Comparison of ENCODE assay signal across 30 mouse cellular contexts in the genomic region with DNA sequence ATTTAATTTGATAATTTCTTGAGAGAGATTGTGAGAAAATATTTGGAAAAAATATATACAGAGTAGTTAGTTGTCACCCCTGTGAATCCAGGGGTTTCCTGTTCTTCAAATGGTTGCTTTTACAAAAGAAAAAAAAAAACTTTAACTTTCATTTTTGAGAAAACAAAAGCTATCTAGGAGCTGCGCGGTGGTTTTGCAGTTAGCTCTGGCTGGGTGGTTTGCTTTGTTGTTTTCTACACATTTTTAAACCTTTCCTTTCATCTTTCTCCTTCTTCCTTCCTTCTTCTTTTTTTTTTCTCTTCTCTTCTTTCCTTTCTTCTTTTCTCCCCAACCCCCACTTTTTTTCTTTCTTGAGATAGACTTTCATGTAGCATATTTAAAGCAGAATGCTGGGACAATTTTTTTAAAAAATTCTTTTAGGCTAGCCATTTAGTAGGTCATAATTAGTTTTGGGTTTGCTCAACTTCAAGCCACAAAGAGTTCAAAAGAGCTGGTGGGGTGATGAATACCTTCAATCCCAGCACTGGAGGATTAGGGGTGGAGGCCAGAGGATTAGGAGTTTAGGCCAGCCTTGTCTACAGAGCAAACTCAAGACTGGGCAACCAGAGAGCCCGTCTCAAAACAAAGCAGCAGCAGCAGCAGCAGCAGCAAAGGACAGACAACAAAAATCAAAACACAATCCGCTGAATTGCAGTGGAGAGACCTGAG. TPM values are rescaled to one million over a fixed set of nuclear protein-coding genes. Genes with fewer than 3 reads are reported as not detected.
DNase-seq lines count a peak whose midpoint lies in the region; ATAC-seq lines count a peak whose summit lies in the region.
"Had no signal": no experiment of that assay in that cellular context is flagged by ENCODE, and none has a peak within 500 bp of the region (broad histone marks: within the 10 kb centered on the region; RNA-seq: fewer than 3 reads in every experiment).

No protein-coding gene starts in this region.

- no peaks in the 10 kb centered on the region for H3K27me3 ChIP-seq in midbrain, embryonic 10.5 days (ENCODE audit: low read depth, poor library complexity, severe bottlenecking)
- H3K27me3 ChIP-seq in midbrain, embryonic 16.5 days (ENCODE audit: control insufficient read depth, insufficient read depth, low read depth, low read length) = no peaks in the 10 kb centered on the region
- no peaks in the 10 kb centered on the region for H3K27me3 ChIP-seq in embryonic facial prominence, embryonic 10.5 days (replicated peaks; ENCODE audit: low read depth, poor library complexity, severe bottlenecking)
- H3K27me3 ChIP-seq: embryonic facial prominence, embryonic 15.5 days; forebrain, embryonic 15.5 days; heart, embryonic 12.5 days; hindbrain, embryonic 13.5 days had no signal

- H3K4me2 ChIP-seq in midbrain, embryonic 16.5 days (ENCODE audit: low read length) = no peak overlapping the region
- H3K4me2 ChIP-seq: embryonic facial prominence, embryonic 15.5 days; forebrain, embryonic 15.5 days; heart, embryonic 12.5 days; hindbrain, embryonic 13.5 days; lung, embryonic 14.5 days had no signal

- peaks cover 9% of the 10 kb centered on the region for H3K4me1 ChIP-seq in midbrain, embryonic 10.5 days
- H3K4me1 ChIP-seq in midbrain, embryonic 16.5 days (ENCODE audit: control insufficient read depth, insufficient read depth, low read length) = no peaks in the 10 kb centered on the region
- no peaks in the 10 kb centered on the region for H3K4me1 ChIP-seq in embryonic facial prominence, embryonic 10.5 days
- H3K4me1 ChIP-seq: embryonic facial prominence, embryonic 15.5 days; forebrain, embryonic 15.5 days; heart, embryonic 12.5 days; hindbrain, embryonic 13.5 days had no signal

- H3K9me3 ChIP-seq in midbrain, embryonic 10.5 days (replicated peaks) = no peaks in the 10 kb centered on the region
- H3K9me3 ChIP-seq in midbrain, embryonic 16.5 days (replicated peaks; ENCODE audit: control insufficient read depth, low read length, poor library complexity, severe bottlenecking) = no peaks in the 10 kb centered on the region
- no peaks in the 10 kb centered on the region for H3K9me3 ChIP-seq in embryonic facial prominence, embryonic 10.5 days
- H3K9me3 ChIP-seq: embryonic facial prominence, embryonic 15.5 days; forebrain, embryonic 15.5 days; G1E; heart, embryonic 12.5 days; hindbrain, embryonic 13.5 days had no signal

- H3K27ac ChIP-seq in midbrain, embryonic 10.5 days (replicated peaks) = peak overlapping the region; percentile 58
- no peak overlapping the region for H3K27ac ChIP-seq in midbrain, embryonic 16.5 days (ENCODE audit: low read length)
- H3K27ac ChIP-seq in embryonic facial prominence, embryonic 10.5 days (replicated peaks) = no peak overlapping the region
- H3K27ac ChIP-seq: embryonic facial prominence, embryonic 15.5 days; forebrain, embryonic 15.5 days; gastrocnemius, adult 2 months; hindbrain, embryonic 13.5 days; kidney, postnatal 0 days; liver, embryonic 14.5 days had no signal

- WGBS in midbrain, embryonic 10.5 days = 26% methylated on average over 4 of the region's 4 CpGs
- 15% methylated on average over 4 of the region's 4 CpGs for WGBS in midbrain, embryonic 16.5 days
- WGBS in embryonic facial prominence, embryonic 10.5 days = 46% methylated on average over 4 of the region's 4 CpGs

- DNase-seq in midbrain, embryonic 10.5 days (ENCODE audit: low spot score) = peak; percentile 30
- peak; percentile 14 for DNase-seq in thymus, postnatal 14 days
- no peak for DNase-seq in thymus, adult 18-20 months
- peak; percentile 45 for DNase-seq in induced T-regulatory cell, adult 2 months (ENCODE audit: low read depth)
- no peak for DNase-seq in layer of hippocampus, postnatal 25 days (ENCODE audit: extremely low spot score in 1 of 2, low spot score in 1 of 2)
- no peak for DNase-seq in embryonic facial prominence, embryonic 10.5 days (ENCODE audit: low spot score)
- DNase-seq: adrenal gland, postnatal 36 days; cerebellum, adult 18-20 months; cerebellum, postnatal 10 days; gastrocnemius, adult 2 months; gastrocnemius, postnatal 36 days; heart, adult 18-20 months; heart, postnatal 4 days; kidney, adult 2 months; kidney, postnatal 4 days; liver; lung, embryonic 14.5 days; lung, postnatal 14 days; right cerebral cortex, postnatal 14 days had no signal

- H3K4me3 ChIP-seq in midbrain, embryonic 10.5 days = no peak overlapping the region
- no peak overlapping the region for H3K4me3 ChIP-seq in midbrain, embryonic 16.5 days (ENCODE audit: low read depth, low read length)
- H3K4me3 ChIP-seq in embryonic facial prominence, embryonic 10.5 days = no peak overlapping the region
- H3K4me3 ChIP-seq: embryonic facial prominence, embryonic 15.5 days; forebrain, embryonic 15.5 days; gastrocnemius, adult 2 months; heart, embryonic 12.5 days; hindbrain, embryonic 13.5 days had no signal

- no peak for ATAC-seq in midbrain, embryonic 16.5 days
- ATAC-seq: forebrain, embryonic 15.5 days; Patski had no signal

- no peak overlapping the region for H3K9ac ChIP-seq in midbrain, embryonic 16.5 days (ENCODE audit: low read depth, low read length)
- H3K9ac ChIP-seq: embryonic facial prominence, embryonic 15.5 days; forebrain, embryonic 15.5 days; heart, embryonic 12.5 days; hindbrain, embryonic 13.5 days; liver, embryonic 14.5 days; lung, embryonic 14.5 days had no signal

- H3K36me3 ChIP-seq in midbrain, embryonic 10.5 days = no peaks in the 10 kb centered on the region; the same call in 1 of the 2 replicates
- H3K36me3 ChIP-seq in midbrain, embryonic 16.5 days (ENCODE audit: control insufficient read depth, insufficient read depth, low read length) = no peaks in the 10 kb centered on the region
- no peaks in the 10 kb centered on the region for H3K36me3 ChIP-seq in embryonic facial prominence, embryonic 10.5 days (replicated peaks)
- H3K36me3 ChIP-seq: embryonic facial prominence, embryonic 15.5 days; forebrain, embryonic 15.5 days; G1E; heart, embryonic 12.5 days; hindbrain, embryonic 13.5 days had no signal

RNA-seq across cellular contexts. Expression of a gene that starts 41.4 kb away (rescaled TPM):
- 3.8 and 4.5 TPM in 2 replicates for polyA plus RNA-seq in midbrain, embryonic 10.5 days (2016; fragmentation: Nextera tagmentation; extraction: Ambion mirVana)
- polyA plus RNA-seq in midbrain, embryonic 16.5 days (2015; fragmentation: Nextera tagmentation; extraction: Ambion mirVana) = 6.6 and 7.5 TPM in 2 replicates
- 10 to 100 TPM; 31.6 to 34.3 TPM for total RNA-seq in layer of hippocampus, postnatal 25 days (2021)
- polyA plus RNA-seq in embryonic facial prominence, embryonic 10.5 days (2016; fragmentation: Nextera tagmentation; extraction: Ambion mirVana) = 4.9 and 5.1 TPM in 2 replicates

RNA-seq across cellular contexts. Expression of a gene that starts 55.9 kb away (rescaled TPM):
- polyA plus RNA-seq in midbrain, embryonic 10.5 days (2016; fragmentation: Nextera tagmentation; extraction: Ambion mirVana) = 1.8 and 2.0 TPM in 2 replicates
- 6.3 and 6.4 TPM in 2 replicates for polyA plus RNA-seq in midbrain, embryonic 16.5 days (2015; fragmentation: Nextera tagmentation; extraction: Ambion mirVana)
- 10 to 100 TPM; 18.9 to 20.4 TPM for total RNA-seq in layer of hippocampus, postnatal 25 days (2021)
- 0.74 and 1.0 TPM in 2 replicates for polyA plus RNA-seq in embryonic facial prominence, embryonic 10.5 days (2016; fragmentation: Nextera tagmentation; extraction: Ambion mirVana)
- total RNA-seq: common myeloid progenitor, adult 5-6 weeks; gastrocnemius, postnatal 36 days had no signal
- polyA plus RNA-seq: G1E; small intestine, adult 2 months had no signal

Comparison
In these comparisons a context has a peak if more than half of its experiments do, and no peak if none do; other contexts are left out.
1. DNase-seq: peak in midbrain, embryonic 10.5 days (single experiment), thymus, postnatal 14 days (single experiment) and induced T-regulatory cell, adult 2 months (single experiment); none in thymus, adult 18-20 months (0 of 2), layer of hippocampus, postnatal 25 days (0 of 2) and embryonic facial prominence, embryonic 10.5 days (single experiment).